Mouse (Mus musculus) CH12.LX (cell line): ENCODE measurements around the gene Gm20532.

Source experiments
- CTCF ChIP-seq, 2 experiments: IDR thresholded peaks in 1 of 2; conservative IDR thresholded peaks in 1 of 2; 2 replicates each; pipeline ENCODE4 v1.5.1; 2011 to 2012; ENCODE audit warnings: low read depth in 2 of 2, low read length in 2 of 2, improper control_type of control experiment in 1 of 2, inconsistent platforms in 1 of 2, mild to moderate bottlenecking in 1 of 2, moderate library complexity in 1 of 2
- ELF1 ChIP-seq: IDR thresholded peaks from 2 replicates; pipeline ENCODE4 v1.6.1; 2014; ENCODE audit warnings: low read depth, mild to moderate bottlenecking, inconsistent platforms, low read length, improper control_type of control experiment
- EP300 ChIP-seq: IDR thresholded peaks from 2 replicates; pipeline ENCODE4 v1.6.1; 2011; ENCODE audit warnings: low read length, improper control_type of control experiment
- POLR2A ChIP-seq: IDR thresholded peaks from 2 replicates; pipeline ENCODE4 v1.6.1; 2011; ENCODE audit warnings: low read depth, mild to moderate bottlenecking, improper control_type of control experiment, low read length
- ZNF384 ChIP-seq: IDR thresholded peaks from 2 replicates; pipeline ENCODE4 v1.6.1; 2012; ENCODE audit warnings: low read depth, low read length, improper control_type of control experiment, inconsistent platforms

DNA sequence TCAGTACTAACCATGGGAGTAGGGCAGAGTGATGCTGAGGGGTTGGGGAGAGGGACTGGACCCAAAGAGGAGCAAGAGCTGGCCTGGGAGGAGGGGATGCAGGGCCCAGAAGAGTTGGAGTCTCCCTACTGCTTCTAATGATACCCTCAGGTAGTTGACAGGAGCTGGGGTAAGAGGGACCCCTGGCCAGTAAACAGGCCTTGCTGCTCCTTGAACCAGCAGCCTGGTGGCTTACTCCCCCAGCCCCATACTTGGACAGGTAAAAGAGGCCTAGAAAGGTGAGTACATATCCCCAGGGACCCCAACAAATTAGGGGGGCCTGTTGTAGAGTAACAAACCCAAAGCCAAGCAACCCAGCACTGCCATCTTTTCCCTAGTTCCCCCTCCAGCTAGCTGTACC, 22.3 kb downstream of the Gm20532 start:
- TF ChIP-seq ZNF384 (no peak), POLR2A (no peak), ELF1 (no peak), EP300 (no peak), CTCF (conservative IDR thresholded peaks at IDR 0.05 in 1 of 2, IDR thresholded peaks at IDR 0.05 in 1 of 2; ENCODE audit: low read depth in 2 of 2, low read length in 2 of 2) (no peak)
